Mouse (Mus musculus): ENCODE results near the gene Map4k5.

Map4k5 gene

GRCm38 (mm10) chr12:69838376-69838775 lies 54.6 kb downstream of the Map4k5 start:
- no peak for DNase-seq

- DNase-seq = no peak
These were observed 58.9 kb downstream of the Map4k5 start for GRCm38 (mm10) chr12:69833982-69834604.

- no peak for DNase-seq
These were observed 61.6 kb downstream of the Map4k5 start for GRCm38 (mm10) chr12:69831239-69831910.

GRCm38 (mm10) chr12:69828214-69828613 lies 64.8 kb downstream of the Map4k5 start:
- no peak for DNase-seq

GRCm38 (mm10) chr12:69824881-69825597 lies 68.0 kb downstream of the Map4k5 start:
- no peak for DNase-seq

GRCm38 (mm10) chr12:69814272-69814671 lies 78.7 kb downstream of the Map4k5 start:
- peak; percentile 37 for DNase-seq

GRCm38 (mm10) chr12:69813596-69813995 lies 79.4 kb downstream of the Map4k5 start:
- no peak for DNase-seq

GRCm38 (mm10) chr12:69812986-69813385 lies 80.0 kb downstream of the Map4k5 start:
- DNase-seq = peak; percentile 14

- no peak for DNase-seq
These were observed 81.0 kb downstream of the Map4k5 start for GRCm38 (mm10) chr12:69811976-69812375.

GRCm38 (mm10) chr12:69809439-69809838 lies 83.6 kb downstream of the Map4k5 start:
- DNase-seq = no peak

GRCm38 (mm10) chr12:69807399-69807985 lies 85.5 kb downstream of the Map4k5 start:
- DNase-seq = no peak

GRCm38 (mm10) chr12:69805148-69805547 lies 87.9 kb downstream of the Map4k5 start:
- DNase-seq = no peak

GRCm38 (mm10) chr12:69804393-69805070 lies 88.5 kb downstream of the Map4k5 start:
- DNase-seq = no peak

- no peak for DNase-seq
These were observed 89.8 kb downstream of the Map4k5 start for GRCm38 (mm10) chr12:69803196-69803595.

- DNase-seq = no peak
These were observed 92.4 kb downstream of the Map4k5 start for GRCm38 (mm10) chr12:69800586-69800985.

- no peak for DNase-seq
These were observed 96.7 kb downstream of the Map4k5 start for GRCm38 (mm10) chr12:69796311-69796710.

GRCm38 (mm10) chr12:69790530-69791505 lies 102.2 kb downstream of the Map4k5 start, which contains the start of gene Cdkl1:
Gene Cdkl1, minus strand, starts transcription at chr12:69791267.
- DNase-seq = peak; percentile 58

GRCm38 (mm10) chr12:69789766-69790529 lies 103.1 kb downstream of the Map4k5 start:
- DNase-seq = no peak

- DNase-seq = no peak
These were observed 104.6 kb downstream of the Map4k5 start for GRCm38 (mm10) chr12:69788380-69788779.

- DNase-seq = no peak
These were observed 107.5 kb downstream of the Map4k5 start for GRCm38 (mm10) chr12:69785471-69785870.

Measured in lung, postnatal 14 days (tissue).